Mouse (Mus musculus) myocyte (in vitro differentiated cells): ENCODE results near the gene Mamld1. TPM values are rescaled to one million over a fixed set of nuclear protein-coding genes. Genes with fewer than 3 reads are reported as not detected.

ENCODE experiments used
- H3K27me3 ChIP-seq: one replicate; pipeline ENCODE4 v1.6.1; 2011; ENCODE audit not compliant: control insufficient read depth, insufficient read depth, insufficient read length
- H3K36me3 ChIP-seq: one replicate; pipeline ENCODE4 v1.6.1; 2011; ENCODE audit not compliant: control insufficient read depth, insufficient read depth
- H3K4me2 ChIP-seq: one replicate; pipeline ENCODE4 v1.6.1; 2011; ENCODE audit warnings: low read depth, control low read depth
- H3K4me3 ChIP-seq: one replicate; pipeline ENCODE4 v1.5.1; 2011; ENCODE audit warnings: mild to moderate bottlenecking, control low read depth, moderate library complexity
- H3K79me2 ChIP-seq: one replicate; pipeline ENCODE4 v1.6.1; 2011; ENCODE audit not compliant: control insufficient read depth, insufficient read depth
- H3ac ChIP-seq: one replicate; pipeline ENCODE4 v1.6.1; 2011; ENCODE audit not compliant: control insufficient read depth, insufficient read length
- CEBPB ChIP-seq: IDR thresholded peaks from 2 replicates; pipeline ENCODE4 v1.6.1; 2011; ENCODE audit warnings: mild to moderate bottlenecking, moderate library complexity; ENCODE audit not compliant: poor library complexity, insufficient read depth, severe bottlenecking
- E2F4 ChIP-seq: IDR thresholded peaks from one replicate; pipeline ENCODE4 v1.6.1; 2011; ENCODE audit warnings: mild to moderate bottlenecking, control low read depth, moderate library complexity; ENCODE audit not compliant: insufficient read depth
- MAX ChIP-seq: IDR thresholded peaks from one replicate; pipeline ENCODE4 v1.6.1; 2011; ENCODE audit warnings: low read depth, mild to moderate bottlenecking, control low read depth
- MYOD1 ChIP-seq, 3 experiments: IDR thresholded peaks; one replicate each; pipeline ENCODE4 v1.6.1; 2011; ENCODE audit warnings: control low read depth in 2 of 3, low read depth in 2 of 3, mild to moderate bottlenecking in 2 of 3, moderate library complexity in 1 of 3; ENCODE audit not compliant: insufficient read length in 2 of 3, control insufficient read depth in 1 of 3
- MYOG ChIP-seq, 3 experiments: IDR thresholded peaks; one replicate each; pipeline ENCODE4 v1.6.1; 2011; ENCODE audit warnings: control low read depth in 2 of 3, low read depth in 2 of 3, mild to moderate bottlenecking in 2 of 3; ENCODE audit not compliant: insufficient read length in 2 of 3, control insufficient read depth in 1 of 3, insufficient read depth in 1 of 3
- POLR2A ChIP-seq: IDR thresholded peaks from one replicate; pipeline ENCODE4 v1.6.1; 2011; ENCODE audit warnings: low read depth, mild to moderate bottlenecking, control low read depth, moderate library complexity; ENCODE audit not compliant: insufficient read length
- POLR2AphosphoS2 ChIP-seq: IDR thresholded peaks from one replicate; pipeline ENCODE4 v1.6.1; 2011; ENCODE audit warnings: low read depth, control low read depth; ENCODE audit not compliant: insufficient read length
- REST ChIP-seq: IDR thresholded peaks from one replicate; pipeline ENCODE4 v1.6.1; 2011; ENCODE audit warnings: mild to moderate bottlenecking, control low read depth, moderate library complexity; ENCODE audit not compliant: insufficient read depth, insufficient read length
- SRF ChIP-seq: IDR thresholded peaks from one replicate; pipeline ENCODE4 v1.6.1; 2011; ENCODE audit warnings: low read depth; ENCODE audit not compliant: control insufficient read depth, insufficient read length
- TCF12 ChIP-seq: IDR thresholded peaks from one replicate; pipeline ENCODE4 v1.6.1; 2011; ENCODE audit warnings: mild to moderate bottlenecking, control low read depth; ENCODE audit not compliant: poor library complexity, insufficient read depth, severe bottlenecking
- TCF3 ChIP-seq: IDR thresholded peaks from one replicate; pipeline ENCODE4 v1.6.1; 2011; ENCODE audit warnings: low read depth, control low read depth; ENCODE audit not compliant: insufficient read length
- USF1 ChIP-seq: IDR thresholded peaks from one replicate; pipeline ENCODE4 v1.6.1; 2011; ENCODE audit warnings: low read depth, mild to moderate bottlenecking, control low read depth, moderate library complexity
- polyA plus RNA-seq: library from polyadenylated mRNA; unstranded; fragments of >200 nt; fragmentation: generic; extraction: Trizol; gene quantifications from one replicate; pipeline ENCODE4 v1.2.1, GENCODE M21; 2012; ENCODE audit warnings: missing spikeins

Mamld1 gene
- polyA plus RNA-seq, 1 experiment = 0.02 TPM

DNA sequence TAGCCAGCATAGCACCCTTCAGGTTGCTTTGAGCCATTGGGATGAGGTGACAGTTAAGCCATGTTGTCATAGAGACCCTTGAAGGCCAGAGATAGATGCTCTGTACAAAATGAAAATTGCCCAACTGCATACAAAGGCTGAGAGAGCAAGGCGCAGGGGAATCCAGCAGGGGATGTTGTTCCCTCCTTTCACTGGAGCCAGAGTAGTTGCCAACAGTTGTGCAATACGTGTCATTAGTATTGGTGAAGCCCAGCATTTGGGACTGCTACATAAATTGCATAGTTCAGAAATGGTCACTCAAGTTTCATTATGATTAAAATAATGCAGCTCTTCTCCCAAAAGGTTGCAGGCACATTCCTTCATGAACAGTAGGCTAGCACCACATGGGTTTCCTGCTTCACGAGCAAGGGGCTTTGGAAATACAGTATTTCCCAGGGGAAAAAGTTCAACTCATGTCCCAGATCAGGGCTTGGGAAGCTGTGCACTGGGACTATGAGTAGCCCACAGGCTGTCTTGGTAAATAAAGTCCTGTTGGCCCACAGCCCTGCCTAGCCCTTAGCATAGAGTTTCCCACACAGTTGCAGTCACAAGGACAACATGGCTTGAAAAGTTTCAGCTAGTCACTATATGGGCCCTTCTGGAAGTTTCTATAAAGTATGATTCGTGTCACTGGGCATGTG is 58.1 kb downstream of the Mamld1 start:
- Histone ChIP-seq H3K4me3 (no peak overlapping the region), H3K4me2 (no peak overlapping the region), H3K79me2 (no peaks in the 10 kb centered on the region), H3K27me3 (no peaks in the 10 kb centered on the region), H3K36me3 (no peaks in the 10 kb centered on the region), H3ac (no peak overlapping the region)
- TF ChIP-seq E2F4 (no peak), POLR2A (no peak), MYOG (IDR thresholded peaks at IDR 0.05; ENCODE audit: control insufficient read depth in 1 of 3, insufficient read depth in 1 of 3, insufficient read length in 2 of 3, low read depth in 2 of 3) (no peak), REST (no peak), USF1 (no peak), SRF (no peak)

DNA sequence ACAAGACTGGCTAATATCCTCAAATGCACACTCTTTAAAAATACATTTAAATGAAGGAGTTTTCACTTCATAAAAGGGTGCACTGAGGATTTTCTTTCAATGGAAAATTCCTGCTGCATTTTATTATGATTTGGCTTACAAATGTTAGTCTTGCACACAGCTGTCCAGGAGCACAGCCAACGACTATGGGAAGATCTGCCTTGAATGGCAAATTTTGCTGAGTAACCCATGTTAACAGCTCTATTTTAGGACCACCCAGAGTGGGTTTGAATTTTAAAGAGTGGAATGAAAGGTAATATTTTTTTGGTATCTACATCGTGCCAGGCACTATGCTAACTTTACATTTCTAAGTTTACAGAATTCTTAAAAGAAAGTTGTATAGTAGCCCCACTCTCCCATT is 60.3 kb downstream of the Mamld1 start:
- Histone ChIP-seq H3K27me3 (no peaks in the 10 kb centered on the region), H3K4me3 (no peak overlapping the region), H3K4me2 (no peak overlapping the region), H3K79me2 (no peaks in the 10 kb centered on the region), H3K36me3 (no peaks in the 10 kb centered on the region), H3ac (no peak overlapping the region)
- no peak for TF ChIP-seq TCF12
- TF ChIP-seq MYOD1 (IDR thresholded peaks at IDR 0.05; ENCODE audit: control insufficient read depth in 1 of 3, insufficient read length in 2 of 3, low read depth in 2 of 3) = no peak
- no peak for TF ChIP-seq REST
- TF ChIP-seq CEBPB = no peak
- TF ChIP-seq MYOG (IDR thresholded peaks at IDR 0.05; ENCODE audit: control insufficient read depth in 1 of 3, insufficient read depth in 1 of 3, insufficient read length in 2 of 3, low read depth in 2 of 3) = no peak
- no peak for TF ChIP-seq SRF
- TF ChIP-seq USF1 = no peak
- TF ChIP-seq E2F4 = no peak
- no peak for TF ChIP-seq POLR2A
- no peak for TF ChIP-seq MAX
- no peak for TF ChIP-seq POLR2AphosphoS2

GRCm38 (mm10) chrX:71122359-71123293 is 72.6 kb downstream of the Mamld1 start:
- TF ChIP-seq E2F4 (no peak), MAX (no peak), TCF12 (no peak), TCF3 (no peak), POLR2A (no peak), CEBPB (no peak), MYOD1 (IDR thresholded peaks at IDR 0.05; ENCODE audit: control insufficient read depth in 1 of 3, insufficient read length in 2 of 3, low read depth in 2 of 3) (no peak), POLR2AphosphoS2 (no peak), USF1 (no peak)
- no peaks in the 10 kb centered on the region for H3K27me3 ChIP-seq
- no peaks in the 10 kb centered on the region for H3K36me3 ChIP-seq
- H3K4me3 ChIP-seq = no peak overlapping the region
- no peak overlapping the region for H3K4me2 ChIP-seq
- no peaks in the 10 kb centered on the region for H3K79me2 ChIP-seq
- H3ac ChIP-seq = no peak overlapping the region

DNA sequence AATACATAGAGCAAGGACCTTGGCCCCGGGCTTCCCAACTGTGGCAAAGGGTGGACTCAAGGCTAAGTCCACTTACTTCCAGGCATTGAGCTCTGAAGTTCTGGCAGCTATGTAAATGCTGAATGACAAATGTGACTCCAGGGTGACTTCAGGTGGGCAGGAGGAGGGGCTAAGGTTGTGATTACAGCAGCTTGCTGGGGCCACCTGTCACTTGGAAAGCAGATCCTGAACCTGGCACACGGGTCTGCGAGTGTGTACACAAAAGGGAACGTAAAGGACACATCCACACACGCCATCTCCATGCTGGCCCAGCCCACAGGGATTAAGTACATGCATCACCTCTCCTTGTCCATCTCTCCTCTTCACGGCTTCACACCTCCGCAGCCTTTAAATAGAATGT is 75.0 kb downstream of the Mamld1 start:
- Histone ChIP-seq H3K79me2 (no peaks in the 10 kb centered on the region), H3K4me2 (no peak overlapping the region), H3K27me3 (no peaks in the 10 kb centered on the region), H3K36me3 (no peaks in the 10 kb centered on the region), H3K4me3 (no peak overlapping the region), H3ac (no peak overlapping the region)
- TF ChIP-seq REST (no peak), MYOD1 (IDR thresholded peaks at IDR 0.05; ENCODE audit: control insufficient read depth in 1 of 3, insufficient read length in 2 of 3, low read depth in 2 of 3) (no peak), POLR2AphosphoS2 (no peak), MAX (no peak), USF1 (no peak)

DNA sequence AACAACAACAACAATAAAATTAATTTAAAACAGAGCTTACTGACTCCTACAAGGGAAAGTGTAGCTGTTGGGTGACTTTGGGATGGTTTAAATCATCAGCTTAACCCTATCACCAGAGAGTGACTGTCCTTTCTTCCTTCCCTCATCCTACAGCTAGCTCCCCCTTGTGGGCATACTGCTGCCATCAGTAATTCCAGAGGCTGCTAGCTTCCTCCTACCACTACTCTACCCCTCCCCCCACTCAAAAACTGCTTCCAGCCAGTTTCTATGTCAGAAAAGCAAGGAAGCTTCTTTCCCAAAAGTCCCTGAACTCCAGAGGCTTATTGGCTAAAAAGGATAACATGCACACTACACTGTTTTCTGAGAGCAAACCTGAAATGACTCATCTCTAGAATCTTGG is 81.4 kb downstream of the Mamld1 start:
- Histone ChIP-seq H3K79me2 (no peaks in the 10 kb centered on the region), H3K36me3 (no peaks in the 10 kb centered on the region), H3K4me2 (no peak overlapping the region), H3K4me3 (no peak overlapping the region), H3ac (no peak overlapping the region), H3K27me3 (no peaks in the 10 kb centered on the region)
- no peak for TF ChIP-seq POLR2AphosphoS2
- no peak for TF ChIP-seq MYOD1 (IDR thresholded peaks at IDR 0.05; ENCODE audit: control insufficient read depth in 1 of 3, insufficient read length in 2 of 3, low read depth in 2 of 3)
- TF ChIP-seq SRF = no peak
- no peak for TF ChIP-seq POLR2A
- TF ChIP-seq REST = no peak
- TF ChIP-seq TCF12 = no peak
- TF ChIP-seq CEBPB = no peak
- no peak for TF ChIP-seq TCF3
- no peak for TF ChIP-seq USF1
- no peak for TF ChIP-seq MYOG (IDR thresholded peaks at IDR 0.05; ENCODE audit: control insufficient read depth in 1 of 3, insufficient read depth in 1 of 3, insufficient read length in 2 of 3, low read depth in 2 of 3)
